Mouse (Mus musculus) duodenum, adult 2 months (tissue): ENCODE measurements around the gene Zfp952. TPM values are rescaled to one million over a fixed set of nuclear protein-coding genes. Genes with fewer than 3 reads are reported as not detected.

ENCODE experiments used
- polyA plus RNA-seq: library from polyadenylated mRNA; depleted of rRNA; stranded (reverse); fragments of >200 nt; gene quantifications from 2 replicates; pipeline ENCODE4 v1.2.3, GENCODE M21; 2012; ENCODE audit warnings: low replicate concordance; rRNA removed

Gene Zfp952
- 0.45 and 0.47 TPM in 2 replicates for polyA plus RNA-seq

GRCm38 (mm10) chr17:32992699-32993474 is at the start of gene Zfp952:
Gene Zfp952 (plus strand): TSS chr17:32993129.

GRCm38 (mm10) chr17:32947215-32947914 is 45.6 kb upstream of the Zfp952 start, which contains the start of gene Cyp4f13:
Gene Cyp4f13 (minus strand): TSS chr17:32947402.

GRCm38 (mm10) chr17:32965623-32966290 is 27.2 kb upstream of the Zfp952 start, which contains the start of gene Zfp472:
Gene Zfp472 (plus strand): TSS chr17:32965814.

GRCm38 (mm10) chr17:33032900-33033891 is 40.3 kb downstream of the Zfp952 start, which contains the start of gene Zfp763:
Gene Zfp763 (minus strand): TSS chr17:33033402.

Other genes with a start within 250 kb of the Zfp952 start
- gene Zfp871, start 204.8 kb upstream of the Zfp952 start, polyA plus RNA-seq: 2.3 and 2.8 TPM in 2 replicates
- gene Zfp811, start 183.2 kb upstream of the Zfp952 start, polyA plus RNA-seq: not detected in 2 replicates
- gene Zfp799, start 162.9 kb upstream of the Zfp952 start, polyA plus RNA-seq: 0.75 and 1.4 TPM in 2 replicates
- gene Zfp870, start 101.5 kb upstream of the Zfp952 start, polyA plus RNA-seq: 0.14 and 0.19 TPM in 2 replicates
- 359 and 1,122 TPM in 2 replicates for gene Cyp4f14, start 75.8 kb upstream of the Zfp952 start, polyA plus RNA-seq
- 85.5 and 132 TPM in 2 replicates for gene Cyp4f13, start 45.7 kb upstream of the Zfp952 start, polyA plus RNA-seq
- 0.12 and 0.14 TPM in 2 replicates for gene Zfp472, start 27.3 kb upstream of the Zfp952 start, polyA plus RNA-seq
- 0.02 TPM in 1 of 2 replicates, not detected in the other for gene Zfp763, start 40.3 kb downstream of the Zfp952 start, polyA plus RNA-seq
- gene 4921501E09Rik, start 74.9 kb downstream of the Zfp952 start, polyA plus RNA-seq: not detected in 2 replicates
- 0.26 and 0.46 TPM in 2 replicates for gene Zfp563, start 96.2 kb downstream of the Zfp952 start, polyA plus RNA-seq
- not detected in 2 replicates for gene Morc2b, start 146.6 kb downstream of the Zfp952 start, polyA plus RNA-seq
- not detected in 2 replicates for gene Olfr55, start 175.3 kb downstream of the Zfp952 start, polyA plus RNA-seq
- gene Olfr239, start 198.2 kb downstream of the Zfp952 start, polyA plus RNA-seq: not detected in 2 replicates
- gene Olfr1564, start 228.6 kb downstream of the Zfp952 start, polyA plus RNA-seq: not detected in 2 replicates